Mouse (Mus musculus) CH12.LX (cell line): ENCODE measurements around the gene Hnrnpa3. TPM values are rescaled to one million over a fixed set of nuclear protein-coding genes. Genes with fewer than 3 reads are reported as not detected.

ENCODE experiments used
- DNase-seq: peaks from one replicate; pipeline ENCODE4 v3.0.0-alpha.2; 2013; ENCODE audit errors: extremely low read depth
- H3K27ac ChIP-seq: 2 replicates; pipeline ENCODE4 v1.5.1; 2012; ENCODE audit warnings: low read depth, mild to moderate bottlenecking, control low read depth, moderate library complexity; ENCODE audit not compliant: insufficient read depth
- H3K27me3 ChIP-seq: replicated peaks from 2 replicates; pipeline ENCODE3; 2012; ENCODE audit warnings: inconsistent platforms
- H3K36me3 ChIP-seq, 2 experiments: replicated peaks in 1 of 2; 2 replicates each; pipeline versions ENCODE3 to v1.6.1; 2012; ENCODE audit warnings: inconsistent platforms in 1 of 2, low read length in 1 of 2, mild to moderate bottlenecking in 1 of 2, mixed read lengths in 1 of 2, moderate library complexity in 1 of 2; ENCODE audit not compliant: control insufficient read depth in 1 of 2, insufficient read depth in 1 of 2
- H3K4me1 ChIP-seq, 2 experiments: 2 replicates each; pipeline ENCODE4 v1.6.1; 2012; ENCODE audit warnings: inconsistent platforms in 1 of 2, moderate library complexity in 1 of 2; ENCODE audit not compliant: insufficient read depth in 2 of 2, control insufficient read depth in 1 of 2
- H3K4me2 ChIP-seq: 2 replicates; pipeline ENCODE4 v1.6.1; 2012; ENCODE audit warnings: low read depth, mild to moderate bottlenecking, control low read depth; ENCODE audit not compliant: poor library complexity, insufficient read depth, severe bottlenecking
- H3K4me3 ChIP-seq, 3 experiments: fragments of 150-350 bp in 1 of 3; sonication (generic) in 1 of 3; replicated peaks in 1 of 3; 2 replicates each; pipeline versions ENCODE3 to v1.5.1; 2011 to 2012; ENCODE audit warnings: low read depth in 2 of 3, low read length in 2 of 3, mild to moderate bottlenecking in 2 of 3, moderate library complexity in 2 of 3, control low read depth in 1 of 3, improper control_type of control experiment in 1 of 3, inconsistent platforms in 1 of 3, mixed read lengths in 1 of 3; ENCODE audit not compliant: poor library complexity in 1 of 3
- H3K79me2 ChIP-seq: replicated peaks from 2 replicates; pipeline ENCODE4 v1.6.1; 2012; ENCODE audit warnings: mild to moderate bottlenecking, moderate library complexity; ENCODE audit not compliant: control insufficient read depth, poor library complexity, insufficient read depth, severe bottlenecking; ENCODE audit errors: extremely low read depth
- H3K9ac ChIP-seq: 2 replicates; pipeline ENCODE4 v1.6.1; 2012; ENCODE audit warnings: low read depth, mild to moderate bottlenecking, control low read depth, moderate library complexity; ENCODE audit not compliant: insufficient read depth
- H3K9me3 ChIP-seq: replicated peaks from 2 replicates; pipeline ENCODE3; 2012; ENCODE audit warnings: low read length, inconsistent platforms, mixed read lengths
- CTCF ChIP-seq, 2 experiments: IDR thresholded peaks in 1 of 2; conservative IDR thresholded peaks in 1 of 2; 2 replicates each; pipeline ENCODE4 v1.5.1; 2011 to 2012; ENCODE audit warnings: low read depth in 2 of 2, low read length in 2 of 2, improper control_type of control experiment in 1 of 2, inconsistent platforms in 1 of 2, mild to moderate bottlenecking in 1 of 2, moderate library complexity in 1 of 2
- IRF4 ChIP-seq: IDR thresholded peaks from 2 replicates; pipeline ENCODE4 v1.6.1; 2014; ENCODE audit warnings: low read depth, mild to moderate bottlenecking, inconsistent platforms, low read length, improper control_type of control experiment
- JUN ChIP-seq: IDR thresholded peaks from 2 replicates; pipeline ENCODE4 v1.6.1; 2011; ENCODE audit warnings: low read depth, mild to moderate bottlenecking, low read length, improper control_type of control experiment, moderate library complexity; ENCODE audit not compliant: insufficient read depth
- KAT2A ChIP-seq: IDR thresholded peaks from 2 replicates; pipeline ENCODE4 v1.6.1; 2012; ENCODE audit warnings: low read length, improper control_type of control experiment, inconsistent platforms; ENCODE audit not compliant: insufficient replicate concordance
- MAFK ChIP-seq: IDR thresholded peaks from 2 replicates; pipeline ENCODE4 v1.6.1; 2011; ENCODE audit warnings: low read length, improper control_type of control experiment; ENCODE audit not compliant: insufficient replicate concordance
- MAX ChIP-seq: IDR thresholded peaks from 2 replicates; pipeline ENCODE4 v1.6.1; 2011; ENCODE audit warnings: low read length, improper control_type of control experiment
- PAX5 ChIP-seq: IDR thresholded peaks from 2 replicates; pipeline ENCODE4 v1.6.1; 2012; ENCODE audit warnings: low read length, inconsistent platforms, mixed read lengths
- POLR2A ChIP-seq: IDR thresholded peaks from 2 replicates; pipeline ENCODE4 v1.6.1; 2011; ENCODE audit warnings: low read depth, mild to moderate bottlenecking, improper control_type of control experiment, low read length
- POLR2AphosphoS2 ChIP-seq: IDR thresholded peaks from 2 replicates; pipeline ENCODE4 v1.6.1; 2011; ENCODE audit warnings: low read depth, low read length, improper control_type of control experiment
- USF1 ChIP-seq: IDR thresholded peaks from 2 replicates; pipeline ENCODE4 v1.6.1; 2014; ENCODE audit warnings: low read depth, mild to moderate bottlenecking, inconsistent platforms, low read length, improper control_type of control experiment
- USF2 ChIP-seq: conservative IDR thresholded peaks from 2 replicates; pipeline ENCODE4 v1.6.1; 2011; ENCODE audit warnings: low read depth, low read length, improper control_type of control experiment
- ZC3H11A ChIP-seq: IDR thresholded peaks from 2 replicates; pipeline ENCODE4 v1.6.1; 2012; ENCODE audit warnings: low read depth, mild to moderate bottlenecking, inconsistent platforms, low read length, improper control_type of control experiment
- ZNF384 ChIP-seq: IDR thresholded peaks from 2 replicates; pipeline ENCODE4 v1.6.1; 2012; ENCODE audit warnings: low read depth, low read length, improper control_type of control experiment, inconsistent platforms
- dilution Hi-C: fragments of 300-500 bp; cut with MboI; formaldehyde crosslinking; loops from 2 replicates; pipeline ENCODE4 v1.14.3; 2020; ENCODE audit warnings: low sequenced_read_pairs; ENCODE audit not compliant: extremely low pct_unique_long_range_greater_than_20kb, extremely low pct_ligation_motif_present
- in situ Hi-C: fragments of 300-500 bp; cut with MboI; formaldehyde crosslinking; loops from 3 replicates; pipeline ENCODE4 v1.14.3; 2019; ENCODE audit warnings: low sequenced_read_pairs, low pct_ligation_motif_present, low pct_unique_long_range_greater_than_20kb, mixed read lengths
- polyA plus RNA-seq: library from polyadenylated mRNA; unstranded; fragments of >175 nt; gene quantifications from 2 replicates; pipeline ENCODE4 v1.2.1, GENCODE M21; 2012; ENCODE audit warnings: low read depth; ENCODE audit not compliant: insufficient read length
- total RNA-seq, 2 experiments: library from RNA; depleted of rRNA; stranded (reverse); fragments of 300-350 nt in 1 of 2; fragments of >200 nt in 1 of 2; gene quantifications; 2 replicates each; pipeline ENCODE4 v1.2.3; 2012 to 2014

The Hnrnpa3 gene
- total and polyA plus RNA-seq, 3 experiments: 83.1 to 373 (median 229) TPM

GRCm38 (mm10) chr2:75671337-75671660 lies 12.2 kb downstream of the Hnrnpa3 start:
- Histone ChIP-seq H3K4me2 (no peak overlapping the region), H3K27ac (no peak overlapping the region), H3K36me3 (peaks cover 13 to 28% of the 10 kb centered on the region in 2 experiments), H3K4me3 (no peak overlapping the region), H3K9me3 (no peaks in the 10 kb centered on the region), H3K79me2 (no peaks in the 10 kb centered on the region; the same call in 1 of the 2 replicates), H3K9ac (no peak overlapping the region), H3K4me1 (no peaks in the 10 kb centered on the region), H3K27me3 (no peaks in the 10 kb centered on the region)
- in situ Hi-C loops: no loop called here
- no peak for DNase-seq
- dilution Hi-C loops: no loop called here
- no peak; the same call in 1 of the 2 replicates for TF ChIP-seq POLR2AphosphoS2
- no peak for TF ChIP-seq KAT2A
- 0 out of 2 replicates have a peak, but pooled peaks have one; percentile 2 for TF ChIP-seq ZNF384

DNA sequence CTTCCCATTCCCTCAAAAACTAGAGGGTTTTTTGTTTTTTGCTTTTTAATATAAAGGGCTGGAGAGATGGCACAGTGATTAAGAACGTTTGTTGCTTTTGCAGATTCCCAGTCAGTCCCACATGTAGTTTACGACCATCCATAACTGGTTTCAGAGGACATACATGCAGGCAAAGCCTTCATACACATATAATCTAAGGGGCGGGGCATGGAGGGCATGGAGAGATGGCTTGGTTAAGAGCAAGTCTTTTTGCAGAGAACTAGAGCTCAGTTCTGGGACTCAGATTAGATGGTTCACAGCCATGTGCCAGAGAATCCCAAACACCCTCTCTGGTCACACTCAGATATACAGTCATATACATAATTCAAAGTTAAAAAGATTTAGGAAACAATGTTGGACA lies 13.5 kb downstream of the Hnrnpa3 start:
- Histone ChIP-seq H3K4me2 (no peak overlapping the region), H3K9me3 (no peaks in the 10 kb centered on the region), H3K27ac (no peak overlapping the region), H3K36me3 (peaks cover 23 to 41% of the 10 kb centered on the region in 2 experiments), H3K79me2 (no peaks in the 10 kb centered on the region), H3K27me3 (no peaks in the 10 kb centered on the region), H3K4me1 (no peaks in the 10 kb centered on the region), H3K9ac (no peak overlapping the region), H3K4me3 (no peak overlapping the region)
- dilution Hi-C loops (no loop called here), in situ Hi-C loops (no loop called here)
- TF ChIP-seq MAFK (no peak), USF1 (no peak)
- DNase-seq: no peak

GRCm38 (mm10) chr2:75676567-75676966 lies 17.5 kb downstream of the Hnrnpa3 start:
- Histone ChIP-seq H3K4me1 (peaks cover 0 to 22% of the 10 kb centered on the region in 2 experiments; a peak in 2 of 4 replicates), H3K27me3 (no peaks in the 10 kb centered on the region), H3K36me3 (peaks cover 37 to 72% of the 10 kb centered on the region in 2 experiments), H3K4me2 (no peak overlapping the region), H3K4me3 (no peak overlapping the region), H3K9me3 (no peaks in the 10 kb centered on the region), H3K79me2 (peaks cover 21% of the 10 kb centered on the region), H3K9ac (no peak overlapping the region), H3K27ac (no peak overlapping the region)
- TF ChIP-seq USF2 (no peak), POLR2A (no peak), JUN (no peak), ZC3H11A (no peak), IRF4 (no peak), CTCF (conservative IDR thresholded peaks at IDR 0.05 in 1 of 2, IDR thresholded peaks at IDR 0.05 in 1 of 2; ENCODE audit: low read depth in 2 of 2, low read length in 2 of 2) (no peak), USF1 (no peak), MAX (no peak), PAX5 (no peak)
- in situ Hi-C loops (no loop called here), dilution Hi-C loops (no loop called here)
- DNase-seq: no peak
